Mouse (Mus musculus) forebrain, embryonic 11.5 days (tissue): ENCODE measurements around the gene Hspbap1. TPM values are rescaled to one million over a fixed set of nuclear protein-coding genes. Genes with fewer than 3 reads are reported as not detected.

Experiments used
- ATAC-seq: fragments of 200-750 bp; cut with Nextera tagmentation; replicated peaks from 2 replicates; pipeline ENCODE4 v1.8.0; 2017; ENCODE audit warnings: moderate TSS enrichment; ENCODE audit not compliant: low FRiP score
- DNase-seq: peaks from one replicate; pipeline ENCODE4 v3.0.0-alpha.2; 2017; ENCODE audit warnings: low spot score
- H3K27ac ChIP-seq: fragments of 300-500 bp; sonication (generic); 2 replicates; pipeline ENCODE4 v1.5.1; 2014; ENCODE audit warnings: low read depth, low read length
- H3K27me3 ChIP-seq: fragments of 300-500 bp; sonication (generic); 2 replicates; pipeline ENCODE4 v1.6.1; 2014; ENCODE audit warnings: mild to moderate bottlenecking, low read length, mixed read lengths; ENCODE audit not compliant: control insufficient read depth, insufficient read depth
- H3K36me3 ChIP-seq: fragments of 300-500 bp; sonication (generic); 2 replicates; pipeline ENCODE4 v1.6.1; 2014; ENCODE audit warnings: mild to moderate bottlenecking, low read length, moderate library complexity, mixed read lengths; ENCODE audit not compliant: control insufficient read depth, insufficient read depth
- H3K4me1 ChIP-seq: fragments of 300-500 bp; sonication (generic); replicated peaks from 2 replicates; pipeline ENCODE4 v1.6.1; 2014; ENCODE audit warnings: low read length, mixed read lengths; ENCODE audit not compliant: control insufficient read depth, insufficient read depth
- H3K4me2 ChIP-seq: fragments of 300-500 bp; sonication (generic); 2 replicates; pipeline ENCODE4 v1.6.1; 2014; ENCODE audit warnings: low read depth, mild to moderate bottlenecking, low read length, moderate library complexity, mixed read lengths; ENCODE audit not compliant: severe bottlenecking
- H3K4me3 ChIP-seq: fragments of 300-500 bp; sonication (generic); 2 replicates; pipeline ENCODE4 v1.5.1; 2014; ENCODE audit warnings: low read depth, low read length
- H3K9ac ChIP-seq: fragments of 300-500 bp; sonication (generic); 2 replicates; pipeline ENCODE4 v1.6.1; 2014; ENCODE audit warnings: low read length
- H3K9me3 ChIP-seq: fragments of 300-500 bp; sonication (generic); 2 replicates; pipeline ENCODE4 v1.6.1; 2016; ENCODE audit warnings: low read length, mixed read lengths; ENCODE audit not compliant: control insufficient read depth
- WGBS: fragments of 180-500 bp; shearing (Covaris S2); extraction: QIAGEN DNeasy Blood & Tissue Kit; methylation state at CpG from one replicate; pipeline ENCODE4 v1.1.7; 2014; 5-methylcytosine and 5-hydroxymethylcytosine counted together
- polyA plus RNA-seq: library from polyadenylated mRNA; unstranded; fragments of >200 nt; fragmentation: Nextera tagmentation; extraction: Ambion mirVana; gene quantifications from 2 replicates; pipeline ENCODE4 v1.2.1, GENCODE M21; 2014

Hspbap1 gene
- polyA plus RNA-seq, 1 experiment from 2014 or later, result 25.3 TPM

DNA sequence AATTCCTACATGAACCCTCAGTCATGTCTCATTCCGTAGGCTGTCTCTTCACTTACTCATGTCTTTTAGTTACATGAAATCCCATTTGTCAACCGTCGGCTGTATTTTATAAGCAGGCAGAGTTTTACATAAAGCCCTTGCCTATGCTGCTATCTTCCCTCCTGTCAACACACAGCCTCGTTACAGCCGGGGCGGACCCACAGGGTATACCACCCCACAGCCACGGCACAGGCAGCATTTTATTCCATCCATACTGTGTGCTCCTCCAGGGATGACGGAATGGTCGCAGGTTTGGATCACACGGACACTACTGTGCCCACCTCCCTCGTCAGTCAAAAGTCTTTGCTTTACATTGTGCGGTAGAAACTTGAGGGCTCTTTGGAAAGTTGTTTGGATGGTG, 29.8 kb upstream of the Hspbap1 start:
- H3K4me1 ChIP-seq, result no peaks in the 10 kb centered on the region
- no peaks in the 10 kb centered on the region for H3K9me3 ChIP-seq
- no peak overlapping the region for H3K27ac ChIP-seq
- 79% methylated on average over 12 of the region's 12 CpGs for WGBS
- no peak overlapping the region for H3K4me2 ChIP-seq
- DNase-seq, result no peak
- no peak for ATAC-seq
- H3K27me3 ChIP-seq, result no peaks in the 10 kb centered on the region
- no peaks in the 10 kb centered on the region for H3K36me3 ChIP-seq
- H3K4me3 ChIP-seq, result no peak overlapping the region
- no peak overlapping the region for H3K9ac ChIP-seq

- no peaks in the 10 kb centered on the region for H3K27me3 ChIP-seq
- WGBS, result 89% methylated on average over 6 of the region's 6 CpGs
These were observed 29.2 kb upstream of the Hspbap1 start for GRCm38 (mm10) chr16:35740943-35741342.

GRCm38 (mm10) chr16:35741621-35742020, 28.6 kb upstream of the Hspbap1 start:
- no peaks in the 10 kb centered on the region for H3K4me1 ChIP-seq
- H3K27me3 ChIP-seq, result no peaks in the 10 kb centered on the region
- DNase-seq (no peak), ATAC-seq (no peak)
- no peak overlapping the region for H3K4me2 ChIP-seq
- no peaks in the 10 kb centered on the region for H3K36me3 ChIP-seq
- H3K27ac ChIP-seq, result no peak overlapping the region
- 94% methylated on average over 5 of the region's 5 CpGs for WGBS
- no peaks in the 10 kb centered on the region for H3K9me3 ChIP-seq
- H3K4me3 ChIP-seq, result no peak overlapping the region
- no peak overlapping the region for H3K9ac ChIP-seq

More at GRCm38 (mm10) chr16:35740943-35741342, 29.2 kb upstream of the Hspbap1 start:
- H3K9ac ChIP-seq, result no peak overlapping the region
- H3K27ac ChIP-seq, result no peak overlapping the region
- ATAC-seq (no peak), DNase-seq (no peak)
- no peak overlapping the region for H3K4me3 ChIP-seq
- H3K36me3 ChIP-seq, result no peaks in the 10 kb centered on the region
- no peak overlapping the region for H3K4me2 ChIP-seq
- H3K4me1 ChIP-seq, result no peaks in the 10 kb centered on the region
- H3K9me3 ChIP-seq, result no peaks in the 10 kb centered on the region

- no peaks in the 10 kb centered on the region for H3K27me3 ChIP-seq
- DNase-seq (no peak), ATAC-seq (no peak)
- H3K9me3 ChIP-seq, result no peaks in the 10 kb centered on the region
- H3K4me2 ChIP-seq, result no peak overlapping the region
- WGBS, result 94% methylated on average over 12 of the region's 12 CpGs
- H3K4me1 ChIP-seq, result no peaks in the 10 kb centered on the region
- no peak overlapping the region for H3K27ac ChIP-seq
- H3K4me3 ChIP-seq, result no peak overlapping the region
- no peak overlapping the region for H3K9ac ChIP-seq
- H3K36me3 ChIP-seq, result no peaks in the 10 kb centered on the region
These were observed 27.8 kb upstream of the Hspbap1 start for GRCm38 (mm10) chr16:35742251-35742937.

GRCm38 (mm10) chr16:35747417-35748236, 22.5 kb upstream of the Hspbap1 start:
- ATAC-seq (no peak), DNase-seq (no peak)
- Histone ChIP-seq H3K27me3 (no peaks in the 10 kb centered on the region), H3K4me3 (no peak overlapping the region), H3K27ac (no peak overlapping the region; the same call in 1 of the 2 replicates), H3K9me3 (no peaks in the 10 kb centered on the region), H3K9ac (no peak overlapping the region), H3K4me1 (no peaks in the 10 kb centered on the region), H3K4me2 (no peak overlapping the region), H3K36me3 (no peaks in the 10 kb centered on the region)
- 90% methylated on average over 9 of the region's 9 CpGs for WGBS

GRCm38 (mm10) chr16:35748237-35748603, 22.0 kb upstream of the Hspbap1 start:
- WGBS, result 95% methylated on average over 7 of the region's 7 CpGs
- no peak overlapping the region for H3K27ac ChIP-seq
- DNase-seq (no peak), ATAC-seq (no peak)
- no peak overlapping the region for H3K4me3 ChIP-seq
- no peaks in the 10 kb centered on the region for H3K9me3 ChIP-seq
- H3K9ac ChIP-seq, result no peak overlapping the region
- H3K36me3 ChIP-seq, result no peaks in the 10 kb centered on the region
- H3K4me1 ChIP-seq, result no peaks in the 10 kb centered on the region
- no peaks in the 10 kb centered on the region for H3K27me3 ChIP-seq
- no peak overlapping the region for H3K4me2 ChIP-seq

DNA sequence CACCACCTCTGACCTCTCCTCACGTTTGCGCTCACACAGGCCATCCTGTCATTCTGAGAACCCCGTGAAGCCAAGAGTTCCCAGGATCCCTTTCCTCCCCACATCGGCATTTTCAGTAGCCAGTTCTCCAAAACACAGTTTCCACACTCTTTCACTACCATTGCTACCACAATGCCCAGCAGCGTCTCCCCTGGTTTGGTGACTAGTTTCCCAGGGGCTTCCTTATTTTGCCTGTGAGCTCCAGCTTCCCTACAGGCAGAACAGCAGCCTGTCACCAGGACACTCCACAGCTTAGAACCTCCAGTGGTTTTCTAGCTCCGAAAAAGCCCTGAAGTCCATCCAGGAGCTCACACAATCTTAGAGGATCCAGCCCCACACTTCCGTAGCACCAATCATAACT, 20.8 kb upstream of the Hspbap1 start:
- 82% methylated on average over 7 of the region's 7 CpGs for WGBS
- Histone ChIP-seq H3K4me3 (no peak overlapping the region), H3K27me3 (no peaks in the 10 kb centered on the region), H3K9me3 (no peaks in the 10 kb centered on the region), H3K36me3 (no peaks in the 10 kb centered on the region), H3K4me1 (no peaks in the 10 kb centered on the region), H3K4me2 (no peak overlapping the region), H3K27ac (no peak overlapping the region), H3K9ac (no peak overlapping the region)
- ATAC-seq (no peak), DNase-seq (no peak)

DNA sequence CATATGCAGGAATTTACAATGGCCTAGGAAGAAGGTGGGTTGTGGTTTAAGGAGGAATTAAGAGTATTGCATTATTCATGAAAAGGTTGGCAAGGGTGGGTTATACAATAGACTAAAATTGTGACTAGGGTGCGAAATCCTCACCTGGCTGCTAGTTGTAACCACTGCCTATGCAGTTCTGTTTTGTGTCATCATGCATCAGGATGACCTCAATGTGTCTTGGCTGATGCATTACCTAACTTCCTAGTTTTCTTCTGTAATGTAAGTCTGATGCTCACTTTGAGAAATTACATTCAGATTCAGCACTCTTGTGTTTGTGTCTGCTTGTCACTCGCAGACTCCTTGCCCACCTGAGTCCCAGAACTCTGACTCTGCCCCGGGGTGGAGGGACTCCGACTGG, 18.3 kb upstream of the Hspbap1 start:
- H3K27me3 ChIP-seq, result no peaks in the 10 kb centered on the region
- WGBS, result 92% methylated on average over 4 of the region's 4 CpGs
- no peak overlapping the region for H3K9ac ChIP-seq
- no peaks in the 10 kb centered on the region for H3K4me1 ChIP-seq
- no peaks in the 10 kb centered on the region for H3K9me3 ChIP-seq
- no peak overlapping the region for H3K27ac ChIP-seq
- H3K4me3 ChIP-seq, result no peak overlapping the region
- DNase-seq (no peak), ATAC-seq (no peak)
- H3K4me2 ChIP-seq, result no peak overlapping the region
- no peaks in the 10 kb centered on the region for H3K36me3 ChIP-seq
